Mouse (Mus musculus) adipocyte (in vitro differentiated cells): ENCODE measurements at regions not wholly inside any gene's neighbourhood (a gene's known extent, or its start where the extent isn't known, plus 50 kb on each side); places are given as distances from the start of the nearest gene placed in this dataset.

Source experiments
- DNase-seq: peaks from one replicate; pipeline ENCODE4 v3.0.0-alpha.2; 2016; ENCODE audit warnings: low spot score

- DNase-seq = peak; percentile 5
These were observed 198.6 kb upstream of the Hs6st1 start for GRCm38 (mm10) chr1:35869381-35870143.

GRCm38 (mm10) chr1:35870144-35870827 lies 197.9 kb upstream of the Hs6st1 start:
- DNase-seq = no peak

GRCm38 (mm10) chr1:35873038-35873437 lies 195.2 kb upstream of the Hs6st1 start:
- no peak for DNase-seq

DNA sequence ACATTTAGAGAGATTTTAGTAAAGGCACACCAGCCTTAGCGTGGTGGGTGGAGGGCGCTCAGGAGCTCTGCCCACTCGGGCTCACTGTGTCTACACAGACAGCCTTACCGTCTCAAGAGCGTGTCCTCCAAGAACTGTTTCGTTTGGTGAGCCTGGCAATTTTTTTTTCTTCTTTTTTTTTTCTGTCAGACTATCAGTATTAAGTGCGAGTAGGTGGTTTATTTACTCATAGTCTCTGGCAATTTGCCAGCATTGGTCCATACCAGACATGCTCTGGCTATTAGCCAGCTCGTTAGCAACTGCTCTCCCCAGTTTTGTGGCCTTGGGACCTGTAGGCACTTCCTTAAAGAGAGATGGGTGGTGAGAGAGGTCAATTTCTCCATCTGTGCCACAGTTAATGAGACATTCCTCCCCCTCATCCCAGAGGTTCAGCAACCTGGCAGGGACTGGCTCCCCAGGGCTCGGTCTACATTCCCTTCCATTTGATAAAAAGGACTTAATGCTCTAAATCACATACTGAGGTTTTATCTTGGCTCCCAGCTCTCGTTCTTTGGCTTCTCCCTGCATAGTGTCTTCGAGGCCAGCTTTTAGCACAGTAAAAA lies 192.9 kb upstream of the Hs6st1 start:
- DNase-seq = peak; percentile 3

DNA sequence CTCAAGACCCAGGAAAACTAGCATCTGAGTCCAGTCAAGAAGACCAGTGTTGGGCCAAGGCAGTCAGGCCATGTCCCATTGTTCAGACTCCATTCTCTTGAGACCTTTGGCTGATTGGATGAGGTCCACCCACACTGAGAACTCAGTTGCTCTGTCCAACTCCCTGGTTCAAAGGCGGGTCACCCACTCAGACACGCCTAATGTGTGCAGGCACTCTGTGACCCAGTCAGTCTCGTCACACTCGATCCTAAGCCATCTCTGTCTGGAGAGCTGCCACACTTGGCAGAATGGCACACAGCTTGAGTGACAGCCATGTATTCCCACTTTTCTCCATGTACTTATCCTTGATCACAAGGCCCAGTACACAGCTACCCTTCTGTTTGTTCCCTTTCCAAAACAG lies 189.8 kb upstream of the Hs6st1 start:
- DNase-seq = peak; percentile 31

DNA sequence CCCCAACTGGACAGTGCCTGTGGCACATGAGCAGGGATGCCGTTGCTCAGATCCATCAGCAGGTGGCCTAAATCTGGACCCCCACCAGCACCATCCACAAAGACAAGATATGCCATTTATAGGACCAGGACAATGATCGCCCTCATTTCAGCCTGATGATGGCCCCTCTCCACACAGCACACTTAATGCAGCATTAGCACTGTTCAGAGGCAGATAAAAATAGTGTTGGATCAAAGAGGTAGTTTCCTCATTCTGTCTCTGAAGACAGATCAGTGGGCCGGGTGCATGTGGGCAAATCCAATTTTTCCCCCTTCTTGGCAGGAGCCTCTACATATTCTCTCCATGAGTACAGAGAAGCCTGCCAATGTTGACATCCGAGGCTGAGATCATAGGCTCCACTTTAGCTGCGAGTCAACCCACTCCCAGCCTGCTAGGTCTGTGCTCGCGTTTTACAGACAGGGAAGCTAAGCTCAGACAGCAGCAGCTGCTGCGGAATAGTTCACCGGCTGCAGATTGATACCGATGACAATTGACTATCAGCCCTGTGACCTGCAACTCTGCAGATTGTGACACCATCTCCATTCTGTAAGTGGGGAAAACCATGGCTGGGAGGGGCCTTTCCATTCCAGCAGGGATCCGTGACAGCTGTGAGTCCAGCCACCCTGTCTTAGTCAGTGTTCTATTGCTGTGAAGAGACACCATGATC lies 188.7 kb upstream of the Hs6st1 start:
- DNase-seq = no peak

- no peak for DNase-seq
These were observed 187.5 kb upstream of the Hs6st1 start for GRCm38 (mm10) chr1:35880562-35881265.

GRCm38 (mm10) chr1:35881521-35881920 lies 186.7 kb upstream of the Hs6st1 start:
- DNase-seq = no peak

DNA sequence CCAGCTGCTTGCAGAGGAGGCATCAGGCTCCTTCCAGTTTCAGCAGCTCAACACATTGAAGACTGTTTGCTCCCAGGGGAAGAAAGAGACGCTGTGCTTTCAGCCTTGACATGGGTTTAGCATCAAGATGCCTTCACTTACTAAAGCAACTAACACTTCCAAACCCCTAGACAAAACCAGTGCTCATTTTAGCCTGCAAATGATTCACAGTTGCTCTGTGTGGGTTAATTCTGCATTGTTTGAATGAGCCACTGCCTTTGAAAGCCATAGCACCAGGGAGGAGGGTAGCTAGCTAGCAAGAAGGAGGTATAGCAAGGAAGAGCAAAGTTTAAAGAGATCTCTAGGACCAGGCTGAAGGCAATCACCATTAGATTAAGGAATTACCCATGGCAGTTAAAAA lies 186.1 kb upstream of the Hs6st1 start:
- no peak for DNase-seq

DNA sequence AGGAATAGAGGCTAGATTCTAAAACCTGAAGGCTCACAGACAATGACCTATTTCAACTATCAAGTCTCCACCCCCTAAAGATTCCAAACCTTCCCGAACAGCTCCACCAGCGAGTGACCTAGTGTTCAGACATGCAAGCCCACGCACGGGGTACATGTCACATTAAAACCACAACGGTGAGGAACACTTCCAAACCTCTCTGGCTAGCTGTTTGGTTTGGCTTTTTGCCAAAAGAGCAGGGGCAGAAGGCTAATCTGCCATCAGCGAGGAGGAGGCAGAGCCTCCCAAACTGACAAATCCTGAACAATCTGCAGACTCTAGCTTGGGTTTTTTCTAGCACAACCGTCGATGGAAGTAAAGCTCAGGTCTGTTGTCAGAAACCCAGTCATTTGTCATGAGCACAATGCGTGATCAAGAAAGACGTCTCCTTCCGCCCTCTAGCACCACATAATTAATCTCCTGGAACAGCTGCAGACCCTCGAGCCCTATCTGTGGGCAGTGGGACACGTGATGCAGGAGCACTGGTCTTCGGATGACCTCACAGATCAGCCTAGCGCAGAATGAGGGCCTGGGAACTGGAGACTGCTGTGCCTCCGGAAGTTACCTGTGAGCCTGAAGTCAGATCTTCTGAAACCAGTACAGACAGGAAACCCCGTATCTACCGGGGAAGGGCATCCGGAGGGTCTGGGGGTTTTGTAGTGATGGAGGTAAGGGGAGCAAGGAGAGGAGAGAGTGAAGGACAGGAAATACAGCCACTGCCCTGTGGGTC lies 178.3 kb upstream of the Hs6st1 start:
- DNase-seq = no peak

DNA sequence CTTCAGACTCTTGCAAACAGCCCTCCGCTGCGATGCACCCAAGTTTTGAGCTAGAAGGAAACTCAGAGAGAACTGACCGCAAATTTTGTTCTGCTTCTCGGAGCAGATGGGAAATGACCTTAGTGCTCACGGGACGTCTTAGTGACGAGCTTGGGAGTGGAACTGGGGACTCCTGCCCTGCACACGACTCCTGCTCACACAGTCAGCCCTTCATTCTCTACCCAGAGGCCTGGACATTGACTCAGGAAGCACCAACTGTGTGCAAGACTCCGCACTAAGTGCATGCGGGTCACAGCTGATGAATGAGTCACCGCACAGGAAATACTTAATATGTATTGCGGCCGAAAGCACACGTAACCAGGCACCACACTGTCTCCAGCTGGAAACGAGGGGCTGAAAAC lies 177.7 kb upstream of the Hs6st1 start:
- DNase-seq = no peak

DNA sequence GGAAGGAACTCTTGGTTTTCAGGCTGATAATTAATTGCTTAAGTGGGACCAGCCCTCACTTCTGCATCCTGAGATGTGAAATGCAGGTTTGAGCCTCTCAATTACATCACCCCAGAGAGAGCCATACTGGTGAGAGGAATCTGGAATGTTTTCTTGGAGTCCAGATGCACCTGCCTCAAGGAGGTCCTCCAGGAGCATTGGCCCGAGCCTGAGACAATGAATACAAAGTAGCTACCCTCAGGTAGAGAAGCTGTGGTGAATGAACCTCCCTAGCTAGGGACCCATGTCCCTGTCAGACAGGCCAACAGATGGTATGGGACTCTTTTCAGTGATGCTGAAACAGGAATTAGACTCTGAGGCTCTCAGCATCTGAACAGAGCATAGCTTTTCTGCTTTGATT lies 168.7 kb upstream of the Hs6st1 start:
- DNase-seq = no peak

DNA sequence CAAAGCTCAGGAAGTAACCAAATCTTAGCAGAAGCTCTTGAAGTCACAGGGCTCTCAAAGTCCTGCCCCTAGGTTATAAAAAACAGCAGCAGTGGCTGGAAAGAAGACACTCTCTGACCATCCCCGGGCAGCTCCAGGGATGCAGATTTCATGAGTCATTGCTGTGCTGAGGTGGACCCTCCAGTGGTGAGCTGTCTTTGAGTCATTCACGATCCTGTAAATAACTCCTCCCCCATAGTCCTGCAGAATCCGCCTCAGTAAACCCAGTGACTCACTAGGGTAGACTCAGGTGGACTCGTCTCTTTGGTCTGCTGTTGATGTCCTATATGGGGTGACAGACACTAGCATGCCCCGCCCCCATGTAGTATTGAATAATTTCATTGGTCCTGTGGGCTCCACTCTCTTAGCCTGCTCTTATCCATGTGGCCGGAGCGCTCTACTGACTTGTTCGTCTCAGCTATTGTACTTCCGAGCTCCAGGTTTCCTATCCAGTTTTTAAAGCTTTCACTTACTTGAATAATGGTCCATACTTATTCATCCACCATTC lies 164.1 kb upstream of the Hs6st1 start:
- no peak for DNase-seq

- DNase-seq = no peak
These were observed 154.6 kb upstream of the Hs6st1 start for GRCm38 (mm10) chr1:35913551-35913950.

DNA sequence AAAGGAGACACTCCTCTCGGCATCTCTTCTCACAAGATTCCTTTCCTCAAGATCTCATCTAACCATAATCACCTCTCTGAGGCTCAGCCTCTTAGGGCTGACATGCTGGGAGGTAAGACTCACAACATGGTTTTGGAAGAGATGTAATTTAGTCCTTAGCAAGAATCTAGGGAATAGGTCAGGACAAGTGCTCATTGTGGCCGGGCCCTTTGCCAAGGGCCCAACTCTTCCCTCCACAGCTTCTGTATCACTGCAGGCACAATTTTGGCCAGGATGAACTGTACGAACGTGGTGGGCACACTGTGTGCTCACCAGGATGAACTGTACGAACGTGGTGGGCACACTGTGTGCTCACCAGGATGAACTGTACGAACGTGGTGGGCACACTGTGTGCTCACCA lies 154.0 kb upstream of the Hs6st1 start:
- DNase-seq = peak; percentile 15

DNA sequence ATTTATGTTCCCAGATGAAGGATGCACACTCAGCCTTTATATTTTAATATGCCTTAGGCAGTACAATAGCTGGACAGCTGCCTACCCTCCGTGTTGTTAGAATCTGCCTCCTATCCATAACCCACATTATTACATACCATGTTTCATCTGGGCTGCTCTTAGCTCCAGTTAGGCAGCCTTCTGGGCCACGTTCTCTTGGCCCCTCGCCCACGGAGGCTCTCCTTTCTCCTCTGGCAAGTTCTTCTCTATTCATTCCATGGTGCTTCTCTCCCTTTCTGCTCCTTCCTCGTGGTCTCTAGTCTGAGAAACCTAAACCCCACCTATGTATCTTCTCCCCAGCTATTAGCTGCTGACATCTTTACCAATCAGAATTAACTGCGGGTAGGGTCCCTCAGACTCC lies 152.7 kb upstream of the Hs6st1 start:
- DNase-seq = peak; percentile 37

DNA sequence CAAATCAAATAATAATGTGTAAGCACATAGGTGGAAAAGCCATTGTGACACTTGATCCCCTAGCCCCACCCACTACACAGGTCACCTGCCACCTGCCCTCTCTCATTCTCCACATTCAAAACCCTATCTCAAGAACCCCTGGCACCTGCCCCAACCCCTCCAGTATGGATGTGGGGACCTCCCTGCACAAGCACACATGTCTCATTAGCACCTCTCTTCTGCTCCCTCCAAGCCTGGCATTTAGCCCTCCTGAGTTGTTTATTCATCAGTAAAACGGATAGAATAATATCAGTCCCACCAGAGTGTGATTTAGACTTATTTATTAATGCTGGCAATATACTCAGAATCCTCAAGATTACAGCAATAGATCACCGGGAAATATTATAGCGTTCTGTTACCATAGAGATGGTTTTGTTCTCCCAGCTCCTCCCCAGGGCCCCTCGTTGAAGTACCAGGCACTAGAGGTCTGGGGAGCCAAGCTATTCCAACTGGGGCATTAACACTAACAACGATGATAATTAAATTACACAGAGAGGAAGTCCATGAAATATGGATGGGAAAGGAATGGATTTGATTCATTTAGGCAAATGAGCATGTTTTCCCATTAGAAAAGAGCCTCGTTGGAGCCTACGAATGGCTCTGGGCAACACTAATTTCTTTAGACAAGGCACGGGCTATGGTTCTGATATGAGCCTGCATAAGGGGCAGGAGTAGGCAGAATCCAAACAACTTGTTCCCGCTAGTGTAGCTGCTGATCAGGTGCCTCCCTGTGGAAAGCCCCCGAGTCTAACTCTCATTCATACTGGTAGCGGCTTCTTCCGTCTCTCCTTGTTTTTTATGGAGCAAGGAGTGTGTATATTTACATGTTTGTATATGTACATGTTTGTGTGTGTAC lies 148.1 kb upstream of the Hs6st1 start:
- no peak for DNase-seq

- DNase-seq = no peak
These were observed 143.4 kb upstream of the Hs6st1 start for GRCm38 (mm10) chr1:35924796-35925195.

DNA sequence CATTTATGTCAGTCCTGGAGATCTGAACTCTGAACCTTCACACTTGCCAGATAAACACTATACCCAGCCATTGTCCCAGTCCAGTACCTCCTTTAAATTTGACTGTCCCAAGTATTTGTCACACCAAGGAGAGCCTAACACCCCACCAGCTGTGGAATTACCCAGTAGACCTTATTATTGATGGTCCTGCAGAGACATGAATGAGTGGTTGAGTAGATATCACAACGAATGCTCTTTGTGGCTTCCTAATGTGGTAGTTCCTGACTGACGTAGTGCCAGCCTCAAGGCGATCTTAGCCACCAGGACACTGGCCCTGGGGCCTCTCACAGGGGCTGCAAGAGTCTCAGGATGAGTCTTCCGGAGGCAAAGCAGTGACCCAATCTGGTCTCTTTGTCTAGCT lies 142.9 kb upstream of the Hs6st1 start:
- DNase-seq = no peak
